Mouse (Mus musculus) heart, embryonic 14.5 days (tissue): ENCODE measurements around the gene Pnpla2. TPM values are rescaled to one million over a fixed set of nuclear protein-coding genes. Genes with fewer than 3 reads are reported as not detected.
A peak's percentile ranks its signal among the peaks of the same experiment; 100 is the strongest.

Experiments used
- ATAC-seq: fragments of 200-750 bp; cut with Nextera tagmentation; 2 replicates; pipeline ENCODE4 v1.8.0; 2017; ENCODE audit warnings: low read depth, moderate TSS enrichment; ENCODE audit not compliant: insufficient number of reproducible peaks, insufficient read depth, low FRiP score
- H3K27ac ChIP-seq, 2 experiments: fragments of 200-500 bp in 1 of 2; fragments of 300-500 bp in 1 of 2; sonication (generic) in 1 of 2; replicated peaks in 1 of 2; 2 replicates each; pipeline ENCODE4 v1.5.1; 2012 to 2014; ENCODE audit warnings: low read depth in 2 of 2, low read length in 2 of 2, control low read depth in 1 of 2, mild to moderate bottlenecking in 1 of 2, mixed read lengths in 1 of 2; ENCODE audit not compliant: control insufficient read depth in 1 of 2, insufficient read depth in 1 of 2
- H3K27me3 ChIP-seq: fragments of 300-500 bp; sonication (generic); 2 replicates; pipeline ENCODE4 v1.6.1; 2014; ENCODE audit warnings: mild to moderate bottlenecking, low read length, control low read depth; ENCODE audit not compliant: control insufficient read depth, insufficient read depth
- H3K36me3 ChIP-seq: fragments of 300-500 bp; sonication (generic); 2 replicates; pipeline ENCODE4 v1.6.1; 2014; ENCODE audit warnings: mild to moderate bottlenecking, control low read depth, low read length, mixed read lengths; ENCODE audit not compliant: control insufficient read depth, insufficient read depth
- H3K4me1 ChIP-seq, 2 experiments: fragments of 200-500 bp in 1 of 2; fragments of 300-500 bp in 1 of 2; sonication (generic) in 1 of 2; 2 replicates each; pipeline ENCODE4 v1.6.1; 2012 to 2014; ENCODE audit warnings: low read length in 2 of 2, control low read depth in 1 of 2, mixed read lengths in 1 of 2; ENCODE audit not compliant: control insufficient read depth in 2 of 2, insufficient read depth in 2 of 2
- H3K4me2 ChIP-seq: fragments of 300-500 bp; sonication (generic); 2 replicates; pipeline ENCODE4 v1.6.1; 2014; ENCODE audit warnings: mild to moderate bottlenecking, low read length
- H3K4me3 ChIP-seq, 2 experiments: fragments of 200-500 bp in 1 of 2; fragments of 300-500 bp in 1 of 2; sonication (generic) in 1 of 2; 2 replicates each; pipeline ENCODE4 v1.5.1; 2012 to 2014; ENCODE audit warnings: low read length in 2 of 2, mild to moderate bottlenecking in 2 of 2, control low read depth in 1 of 2, low read depth in 1 of 2, moderate library complexity in 1 of 2; ENCODE audit not compliant: control insufficient read depth in 1 of 2, insufficient read depth in 1 of 2
- H3K9ac ChIP-seq: fragments of 300-500 bp; sonication (generic); 2 replicates; pipeline ENCODE4 v1.6.1; 2014; ENCODE audit warnings: mild to moderate bottlenecking, low read length
- H3K9me3 ChIP-seq: fragments of 300-500 bp; sonication (generic); 2 replicates; pipeline ENCODE4 v1.6.1; 2016; ENCODE audit warnings: low read length, control low read depth; ENCODE audit not compliant: control insufficient read depth
- WGBS: fragments of 180-500 bp; shearing (Covaris S2); extraction: QIAGEN DNeasy Blood & Tissue Kit; methylation state at CpG from one replicate; pipeline ENCODE4 v1.1.7; 2014; 5-methylcytosine and 5-hydroxymethylcytosine counted together
- polyA plus RNA-seq: library from polyadenylated mRNA; unstranded; fragments of >200 nt; fragmentation: Nextera tagmentation; extraction: Ambion mirVana; gene quantifications from 2 replicates; pipeline ENCODE4 v1.2.1, GENCODE M21; 2014

The Pnpla2 gene
- polyA plus RNA-seq, 1 experiment from 2014 or later, result 49.0 TPM

DNA sequence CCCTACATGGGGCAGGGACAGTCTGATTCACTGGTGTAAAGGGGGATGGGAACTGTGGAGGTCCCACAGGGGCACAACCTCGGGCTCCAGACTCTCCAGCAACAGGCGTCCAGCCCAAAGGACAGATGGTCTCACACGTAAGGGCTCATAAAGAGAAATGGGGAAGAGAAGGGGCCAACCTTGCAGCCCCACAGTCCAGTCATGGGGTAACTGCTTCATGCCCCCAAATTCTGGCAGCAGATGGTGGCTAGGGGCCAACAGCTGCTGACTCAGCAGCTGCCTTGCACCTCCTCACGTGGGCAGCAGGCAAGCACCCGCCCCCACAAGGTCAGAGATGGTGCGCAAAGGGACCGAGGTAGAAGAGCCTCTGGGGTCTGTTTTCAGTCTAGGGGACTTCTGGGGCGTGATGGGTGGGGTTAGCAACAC, 22.8 kb upstream of the Pnpla2 start:
- H3K4me2 ChIP-seq, result no peak overlapping the region
- WGBS, result 77% methylated on average over 8 of the region's 8 CpGs
- no peaks in the 10 kb centered on the region for H3K9me3 ChIP-seq
- H3K4me1 ChIP-seq, result peaks cover 38 to 49% of the 10 kb centered on the region in 2 experiments
- no peak overlapping the region for H3K9ac ChIP-seq
- H3K36me3 ChIP-seq, result peaks cover 34% of the 10 kb centered on the region
- H3K4me3 ChIP-seq, result no peak overlapping the region
- no peak overlapping the region for H3K27ac ChIP-seq
- no peaks in the 10 kb centered on the region for H3K27me3 ChIP-seq
- ATAC-seq, result no peak

DNA sequence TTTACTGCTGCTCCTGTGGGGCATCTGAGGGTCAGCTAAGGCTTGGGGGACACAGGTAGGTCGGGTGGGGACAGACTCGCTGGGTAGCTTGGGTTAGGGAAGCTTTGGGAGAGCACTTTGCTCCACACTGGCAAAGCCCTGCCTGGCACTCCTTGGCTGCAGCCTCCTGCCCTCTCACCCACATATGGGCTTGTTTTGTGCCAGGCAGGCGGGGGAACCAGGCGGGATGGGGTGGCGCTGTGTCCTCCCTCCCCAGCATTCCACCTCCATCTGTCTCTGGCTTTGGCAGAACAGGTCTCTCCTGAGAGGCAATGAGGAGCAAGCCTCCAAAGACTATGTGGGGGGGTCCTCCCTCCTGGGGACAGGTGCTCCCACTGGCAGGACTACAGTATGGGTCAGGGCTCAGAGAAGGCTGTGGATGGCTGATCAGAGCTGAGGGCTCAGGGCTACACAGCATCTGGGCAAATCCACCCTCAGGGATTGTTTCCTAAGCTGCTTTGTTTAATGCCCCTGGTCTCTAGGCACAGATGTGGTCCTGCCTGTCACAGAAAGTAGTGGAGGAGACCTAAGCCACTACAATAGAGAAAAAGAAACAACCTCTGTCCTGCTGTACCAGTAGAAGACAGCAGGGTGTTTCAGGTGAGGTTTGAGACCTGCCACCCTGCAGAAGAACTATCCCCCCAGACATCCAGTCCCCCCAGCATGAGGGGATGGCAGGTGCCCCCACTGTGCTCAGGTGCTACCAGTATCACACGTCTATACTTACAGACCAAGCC, 22.1 kb upstream of the Pnpla2 start:
- Histone ChIP-seq H3K9ac (no peak overlapping the region), H3K4me2 (no peak overlapping the region), H3K27me3 (no peaks in the 10 kb centered on the region), H3K4me1 (peaks cover 38 to 52% of the 10 kb centered on the region in 2 experiments), H3K36me3 (peaks cover 34% of the 10 kb centered on the region), H3K27ac (no peak overlapping the region), H3K4me3 (no peak overlapping the region), H3K9me3 (no peaks in the 10 kb centered on the region)
- WGBS, result 88% methylated on average over 6 of the region's 6 CpGs
- ATAC-seq, result no peak

GRCm38 (mm10) chr7:141433517-141434400, 21.2 kb upstream of the Pnpla2 start:
- Histone ChIP-seq H3K4me3 (peak overlapping the region; percentile 50 to 58), H3K4me1 (peaks cover 34 to 47% of the 10 kb centered on the region in 2 experiments), H3K27ac (no peak overlapping the region), H3K9ac (peak overlapping the region; percentile 73), H3K36me3 (peaks cover 43% of the 10 kb centered on the region), H3K27me3 (no peaks in the 10 kb centered on the region), H3K9me3 (no peaks in the 10 kb centered on the region), H3K4me2 (peak overlapping the region; percentile 81)
- no peak for ATAC-seq
- 78% methylated on average over 15 of the region's 15 CpGs for WGBS

- H3K36me3 ChIP-seq, result peaks cover 50% of the 10 kb centered on the region
- H3K4me1 ChIP-seq, result peaks cover 28 to 40% of the 10 kb centered on the region in 2 experiments
- peak overlapping the region; percentile 81 for H3K4me2 ChIP-seq
- WGBS, result 20% methylated on average over 8 of the region's 8 CpGs
- peak overlapping the region; percentile 50 to 58 for H3K4me3 ChIP-seq
- H3K9me3 ChIP-seq, result no peaks in the 10 kb centered on the region
- no peak for ATAC-seq
- H3K9ac ChIP-seq, result peak overlapping the region; percentile 73
- peak overlapping the region in 1 of 2 experiments; percentile 61; a peak in 1 of 4 replicates for H3K27ac ChIP-seq
- no peaks in the 10 kb centered on the region for H3K27me3 ChIP-seq
Measured at GRCm38 (mm10) chr7:141434464-141434863, 20.5 kb upstream of the Pnpla2 start.

- H3K4me2 ChIP-seq, result peak overlapping the region; percentile 81
- ATAC-seq, result peak; percentile 12; the same call in 1 of the 2 replicates
- H3K27ac ChIP-seq, result peak overlapping the region in 1 of 2 experiments; percentile 61; a peak in 2 of 4 replicates
- WGBS, result 3% methylated on average over 17 of the region's 17 CpGs
- no peaks in the 10 kb centered on the region for H3K9me3 ChIP-seq
- H3K36me3 ChIP-seq, result peaks cover 55% of the 10 kb centered on the region
- H3K27me3 ChIP-seq, result no peaks in the 10 kb centered on the region
- H3K9ac ChIP-seq, result peak overlapping the region; percentile 73
- H3K4me1 ChIP-seq, result peaks cover 21 to 32% of the 10 kb centered on the region in 2 experiments
- H3K4me3 ChIP-seq, result peak overlapping the region; percentile 50 to 58
Measured at GRCm38 (mm10) chr7:141435129-141435855, 19.7 kb upstream of the Pnpla2 start.

DNA sequence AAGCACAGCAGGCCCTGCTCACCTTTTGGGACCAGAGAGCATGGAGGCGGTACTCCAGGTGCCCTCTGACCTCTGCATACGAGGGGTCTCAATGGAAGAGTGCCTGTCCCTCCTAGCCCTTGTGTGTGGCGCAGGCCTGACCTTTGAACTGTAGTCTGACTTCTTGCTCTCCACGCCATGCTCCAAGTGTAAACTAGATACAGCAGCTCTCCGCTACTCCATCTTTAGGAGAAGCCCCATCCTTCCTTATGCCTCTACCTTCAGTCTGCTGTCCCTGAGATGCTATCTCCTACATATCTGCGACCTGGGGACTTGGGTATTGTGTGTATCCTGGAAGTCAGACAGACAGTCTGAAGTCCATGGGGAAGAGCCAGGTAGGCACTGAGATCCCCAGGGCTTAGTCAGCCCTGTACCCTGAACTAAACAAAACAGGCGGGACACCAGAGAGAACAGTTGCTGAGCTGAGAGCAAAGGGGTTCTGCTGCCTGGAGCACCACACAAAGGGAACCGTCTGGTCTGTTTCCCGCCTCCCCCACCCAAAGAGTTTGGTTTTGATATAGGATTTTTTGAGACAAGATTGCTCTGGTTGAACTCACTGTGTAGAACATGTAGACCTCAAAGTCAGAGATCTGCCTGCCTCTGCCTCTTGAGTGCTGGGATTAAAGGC, 19.0 kb upstream of the Pnpla2 start:
- no peak overlapping the region for H3K4me2 ChIP-seq
- peaks cover 50% of the 10 kb centered on the region for H3K36me3 ChIP-seq
- peak overlapping the region in 1 of 2 experiments; percentile 50; a peak in 1 of 4 replicates for H3K4me3 ChIP-seq
- peak overlapping the region; percentile 73; the same call in 1 of the 2 replicates for H3K9ac ChIP-seq
- no peaks in the 10 kb centered on the region for H3K9me3 ChIP-seq
- peaks cover 24 to 33% of the 10 kb centered on the region in 2 experiments for H3K4me1 ChIP-seq
- WGBS, result 92% methylated on average over 9 of the region's 9 CpGs
- ATAC-seq, result no peak
- no peaks in the 10 kb centered on the region for H3K27me3 ChIP-seq
- H3K27ac ChIP-seq, result no peak overlapping the region
